Mouse (Mus musculus): ENCODE results near the gene Gm10762.

Gm10762 gene

DNA sequence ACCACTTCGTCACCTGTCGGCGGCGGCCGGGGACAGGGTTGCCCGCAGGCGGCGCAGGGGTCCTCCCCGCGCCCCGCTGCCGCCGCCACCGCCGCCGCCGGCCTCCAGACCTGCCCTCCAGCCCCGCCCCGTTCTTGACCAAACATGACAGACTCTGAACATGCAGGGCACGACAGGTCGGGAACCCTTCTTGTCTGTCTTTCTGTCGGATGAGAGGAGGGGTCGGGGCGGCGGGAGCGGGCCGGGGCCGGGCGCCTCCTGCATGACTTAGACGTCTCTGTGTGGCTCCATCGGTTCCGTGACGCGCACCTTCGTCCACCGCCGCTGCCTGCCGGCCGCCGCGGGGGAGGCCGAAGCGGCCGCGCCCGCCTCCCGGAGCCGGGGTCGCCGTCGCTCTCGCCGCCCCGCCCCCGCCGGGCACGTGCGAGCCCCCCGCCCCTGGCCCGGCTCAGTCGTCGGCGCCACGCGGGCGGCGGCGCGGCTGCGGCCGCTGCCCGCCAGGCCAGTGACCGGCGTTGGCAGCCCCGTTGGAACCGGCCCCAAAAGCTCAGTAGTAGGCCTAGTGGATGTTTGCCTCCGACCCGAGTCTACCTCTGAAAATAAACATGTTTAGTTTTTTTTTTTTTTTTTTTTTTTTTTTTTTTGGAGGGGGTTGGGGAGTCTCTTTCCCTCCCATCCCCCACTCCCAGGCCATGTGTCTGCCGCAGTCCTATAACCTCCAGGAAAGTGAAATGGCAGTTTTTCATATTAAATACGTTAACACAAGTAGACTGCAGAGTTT is at the start of gene Gm10762:
TSS of gene Gm10762 (minus strand) at position 65 of the 781 bp plus-strand sequence.
- peak; percentile 80 for DNase-seq

DNA sequence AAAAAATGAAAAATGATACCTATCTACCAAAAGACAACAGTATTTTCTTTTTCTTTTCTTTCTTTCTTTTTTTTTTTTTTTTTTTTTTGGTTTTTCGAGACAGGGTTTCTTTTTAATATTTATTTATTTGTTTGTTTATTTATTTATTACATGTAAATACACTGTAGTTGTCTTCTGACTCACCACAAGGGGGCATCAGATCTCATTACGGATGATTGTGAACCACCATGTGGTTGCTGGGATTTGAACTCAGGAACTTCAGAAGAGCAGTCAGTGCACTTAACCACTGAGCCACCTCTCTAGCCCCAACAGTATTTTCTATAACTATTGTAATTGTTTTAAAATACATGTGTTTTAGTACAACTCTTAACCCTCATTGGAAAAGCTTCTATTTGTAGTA is 41.3 kb upstream of the Gm10762 start:
- DNase-seq = peak; percentile 23

DNA sequence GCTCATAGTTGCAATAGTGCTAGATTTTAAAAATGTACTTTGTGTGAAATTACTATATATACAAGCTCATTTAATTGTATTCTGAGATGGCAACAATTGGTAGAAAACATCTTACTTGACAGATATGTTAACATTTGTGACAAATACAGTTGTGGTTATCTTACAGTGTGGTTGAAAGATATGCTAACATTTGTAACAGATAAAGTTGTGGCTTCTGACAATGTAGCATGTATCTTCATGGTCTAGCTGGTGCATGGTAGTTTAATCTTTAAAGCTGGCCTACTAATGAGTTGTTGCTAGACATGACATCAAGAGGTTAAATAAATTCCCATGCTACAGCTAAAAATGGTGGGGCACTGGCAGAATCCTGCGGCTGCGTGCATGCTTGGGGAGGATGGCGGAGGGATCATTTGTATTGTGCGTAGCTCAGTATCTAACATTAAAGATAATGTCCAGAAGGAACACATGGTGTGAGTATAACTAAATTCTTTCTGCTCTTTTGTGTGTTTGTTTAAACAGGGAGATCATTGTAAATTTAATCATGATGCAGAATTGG is 38.7 kb upstream of the Gm10762 start:
- DNase-seq = no peak

DNA sequence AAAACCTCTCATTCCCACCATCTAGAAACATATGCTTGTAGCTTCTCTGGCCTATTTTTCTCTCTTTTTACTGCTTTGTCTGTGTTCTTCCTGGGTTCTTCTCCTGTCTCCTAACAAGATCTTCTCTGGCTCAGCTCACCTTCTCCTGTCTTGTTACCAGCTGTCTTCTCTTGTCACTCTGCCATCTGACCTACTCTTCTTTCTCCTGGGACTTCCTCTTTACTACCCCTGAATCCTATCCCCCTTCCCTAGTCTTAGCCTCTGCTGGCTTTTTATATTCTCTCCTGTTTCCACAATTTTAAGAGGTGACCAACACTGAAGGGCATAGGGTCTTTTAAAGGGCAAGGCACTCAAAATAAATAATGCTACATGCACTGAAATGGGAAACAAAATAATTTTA is 37.3 kb upstream of the Gm10762 start:
- no peak for DNase-seq

DNA sequence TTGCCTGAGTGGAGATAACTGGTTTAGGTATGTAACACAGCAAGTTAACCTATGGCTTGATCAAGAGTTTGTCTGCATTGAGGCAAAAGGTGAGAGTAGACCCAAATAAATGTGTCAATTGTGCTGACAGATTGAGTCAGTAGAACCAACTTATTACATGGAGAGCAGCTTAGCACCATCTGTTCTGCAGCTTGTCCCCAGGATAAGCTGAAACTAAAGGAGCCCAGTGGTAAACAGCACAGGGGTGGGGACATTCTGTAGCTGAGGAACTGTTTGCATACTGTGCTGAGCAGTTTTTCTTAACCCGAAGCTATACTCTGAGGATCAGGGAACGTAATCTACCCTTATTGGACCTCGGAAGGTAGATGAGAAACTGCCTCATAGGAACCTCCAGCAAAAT is 17.2 kb upstream of the Gm10762 start:
- no peak for DNase-seq

DNA sequence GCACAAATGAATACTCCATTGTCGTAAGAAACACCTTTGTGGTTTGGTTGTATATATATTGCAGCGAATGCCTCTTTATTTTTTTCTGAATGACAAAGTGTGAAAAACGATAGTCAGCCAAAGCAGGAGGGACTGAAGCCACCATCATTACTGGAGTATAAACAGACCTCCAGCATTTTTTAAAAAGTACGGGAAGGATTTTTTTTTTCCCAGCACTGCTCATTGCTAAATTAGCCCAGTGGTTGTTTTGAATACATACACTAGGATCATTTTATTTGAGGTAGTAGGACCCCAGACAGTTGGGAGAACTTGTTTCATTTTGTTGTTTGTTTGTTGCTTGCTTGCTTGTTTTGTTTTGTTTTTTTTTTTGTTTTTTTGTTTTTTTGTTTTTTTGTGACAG is 8.0 kb upstream of the Gm10762 start:
- no peak for DNase-seq

DNA sequence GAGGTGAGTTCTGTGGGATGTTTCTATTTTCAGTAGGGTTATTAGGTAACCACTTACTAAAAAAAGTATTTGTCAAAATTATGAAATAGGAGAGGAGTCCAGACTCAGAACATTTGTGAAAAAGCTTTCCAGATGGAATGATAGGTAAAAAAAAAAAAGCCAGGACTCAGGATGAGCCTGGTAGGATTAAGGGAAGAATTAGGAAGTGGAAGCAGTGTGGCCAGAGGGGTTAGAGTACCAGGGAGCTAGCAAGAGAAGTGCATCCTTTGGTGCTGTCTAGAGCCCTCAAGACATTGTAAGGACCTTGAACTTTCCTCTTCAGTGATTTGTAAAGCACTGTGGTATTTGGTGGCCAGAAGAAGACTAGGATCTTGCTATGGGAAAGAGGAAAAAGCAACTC is 4.8 kb upstream of the Gm10762 start:
- DNase-seq = no peak

DNA sequence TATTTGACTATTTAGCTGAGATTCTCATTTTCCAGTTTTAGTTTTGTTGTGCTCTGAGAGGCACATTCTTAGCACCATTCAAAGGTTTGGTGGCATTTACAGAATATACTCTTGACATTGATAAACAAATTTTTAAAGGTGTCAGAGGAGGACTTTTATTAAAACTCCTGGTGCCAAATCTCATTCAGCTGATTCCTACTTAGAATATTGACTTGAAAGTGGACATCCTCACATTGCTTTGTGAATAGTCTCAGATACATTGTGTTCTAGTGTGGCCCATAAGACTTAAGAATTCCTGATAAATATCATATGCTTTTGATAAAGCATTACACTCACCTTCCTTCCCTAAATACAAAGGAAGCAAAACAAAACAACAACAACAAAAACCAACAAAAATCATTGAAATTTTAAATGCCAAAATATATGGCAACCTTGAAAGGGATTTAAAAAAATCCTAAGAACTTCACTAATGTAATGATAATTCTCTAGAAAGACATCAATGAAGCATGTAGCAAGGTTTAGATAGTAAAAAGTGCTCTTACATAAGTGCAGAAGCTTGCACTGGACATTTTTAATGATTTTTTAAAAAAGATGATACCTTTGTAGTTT is 1.1 kb upstream of the Gm10762 start:
- DNase-seq = no peak

DNA sequence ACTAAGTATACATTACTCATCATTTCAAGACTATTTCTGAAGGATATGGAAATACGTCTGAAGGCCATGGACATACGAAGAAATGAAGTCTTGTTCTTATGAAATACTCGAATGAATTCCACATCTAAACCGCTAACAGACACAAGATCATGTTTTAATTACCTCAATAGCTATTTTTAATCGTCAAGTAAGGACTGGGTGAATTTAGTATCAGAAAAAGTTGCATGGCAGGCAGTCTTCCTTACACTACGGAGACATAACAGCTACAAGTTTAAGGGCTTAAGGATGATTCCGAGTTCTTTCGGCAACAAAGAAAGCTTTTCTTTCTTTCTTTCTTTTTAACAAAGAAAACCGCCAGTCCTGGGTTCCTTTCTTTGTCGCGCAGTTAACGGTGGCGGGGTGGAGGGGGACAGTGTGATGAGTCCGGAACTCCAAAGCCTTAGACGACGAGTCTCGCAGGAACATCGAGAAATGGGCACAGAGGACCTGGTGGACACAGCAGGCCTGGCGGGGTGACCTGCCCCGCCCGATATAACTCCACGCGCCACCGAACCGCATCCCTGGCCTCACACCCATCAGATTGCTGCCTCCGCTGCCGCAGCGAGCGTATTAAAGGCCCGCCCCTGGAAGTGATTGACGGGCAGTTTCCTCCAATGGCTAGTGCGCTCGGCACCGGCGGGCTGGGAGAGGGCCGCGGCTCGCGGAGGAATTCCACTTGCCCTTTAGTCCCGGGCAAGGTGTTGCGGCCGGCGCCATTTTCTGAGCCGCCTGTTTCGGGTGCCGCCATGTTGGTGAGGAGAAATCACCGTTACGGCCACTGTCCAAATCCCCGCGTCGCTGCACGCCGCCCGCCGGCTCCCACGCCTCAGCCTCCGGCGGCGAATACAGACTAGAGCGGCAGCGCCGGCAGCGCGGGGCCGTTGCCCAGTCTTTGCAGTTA is 614 bp downstream of the Gm10762 start, which contains the start of gene Zc3h6:
TSS of gene Zc3h6 (plus strand) at position 762 of the 940 bp plus-strand sequence.
- peak; percentile 100 for DNase-seq

DNA sequence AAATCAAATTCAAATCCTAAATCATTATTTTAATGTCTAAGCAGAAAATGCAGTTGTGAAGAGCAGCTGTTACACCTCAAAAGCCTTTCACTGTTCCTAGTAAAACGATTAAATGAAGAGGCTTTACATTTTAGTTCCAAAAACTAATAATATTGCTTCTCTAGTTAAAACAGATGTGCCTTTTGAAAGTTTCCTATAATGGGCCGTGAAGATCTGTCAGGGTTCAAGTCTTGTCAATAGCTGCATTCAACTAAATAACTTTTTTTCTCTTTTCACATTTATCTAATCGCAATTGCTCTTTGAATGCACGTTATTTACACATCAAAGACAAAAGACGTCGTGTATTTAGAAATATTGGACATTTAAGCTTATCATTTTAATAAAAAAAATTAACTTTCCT is 1.3 kb downstream of the Gm10762 start:
- no peak for DNase-seq

DNA sequence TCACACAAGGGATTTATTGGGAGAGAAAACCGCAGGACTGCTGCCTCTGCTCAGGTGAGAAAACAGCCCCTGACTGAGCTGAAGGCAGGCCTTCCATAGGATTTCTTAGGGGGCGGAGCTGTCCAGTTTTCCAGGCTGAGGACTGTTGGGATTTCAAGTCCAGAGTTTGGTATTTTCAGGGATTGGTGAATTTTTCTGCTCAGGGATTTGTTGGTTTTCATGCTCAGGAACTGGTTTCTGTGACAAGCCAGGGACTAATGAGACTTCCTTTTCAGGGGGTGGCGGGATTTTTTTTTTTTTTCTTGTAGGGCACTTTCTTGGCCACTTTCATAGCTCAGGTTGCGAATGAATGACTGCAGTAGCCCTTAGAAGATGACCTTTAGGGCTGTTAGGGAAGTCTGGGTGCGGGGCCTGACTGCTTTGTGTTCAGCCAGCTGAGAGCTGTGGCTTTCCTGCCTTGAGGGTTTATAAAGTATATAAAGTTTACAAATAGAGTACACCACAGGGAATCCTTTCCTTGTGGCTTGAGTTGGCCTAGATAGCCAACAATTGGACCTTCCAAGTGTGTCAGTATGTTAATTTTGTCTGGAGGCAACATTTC is 1.9 kb downstream of the Gm10762 start:
- DNase-seq = no peak

DNA sequence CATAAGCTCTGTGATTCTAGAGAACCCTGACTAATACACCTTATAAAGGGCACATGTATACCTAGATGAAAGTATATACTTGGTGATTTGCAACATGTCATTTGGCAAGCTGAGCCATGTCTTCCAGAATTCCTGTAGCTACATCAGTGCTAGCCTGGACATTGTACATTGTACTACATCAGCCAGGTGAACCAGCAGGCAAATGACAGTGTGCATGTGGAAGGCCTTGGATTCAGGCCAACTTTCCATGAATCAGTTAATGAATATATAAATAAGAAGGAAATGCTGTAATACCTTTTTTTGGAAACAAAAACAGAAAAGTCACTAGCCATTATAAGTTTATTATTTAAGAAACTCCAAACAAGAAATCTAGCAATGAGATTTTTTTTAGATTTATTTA is 13.3 kb downstream of the Gm10762 start:
- no peak for DNase-seq

DNA sequence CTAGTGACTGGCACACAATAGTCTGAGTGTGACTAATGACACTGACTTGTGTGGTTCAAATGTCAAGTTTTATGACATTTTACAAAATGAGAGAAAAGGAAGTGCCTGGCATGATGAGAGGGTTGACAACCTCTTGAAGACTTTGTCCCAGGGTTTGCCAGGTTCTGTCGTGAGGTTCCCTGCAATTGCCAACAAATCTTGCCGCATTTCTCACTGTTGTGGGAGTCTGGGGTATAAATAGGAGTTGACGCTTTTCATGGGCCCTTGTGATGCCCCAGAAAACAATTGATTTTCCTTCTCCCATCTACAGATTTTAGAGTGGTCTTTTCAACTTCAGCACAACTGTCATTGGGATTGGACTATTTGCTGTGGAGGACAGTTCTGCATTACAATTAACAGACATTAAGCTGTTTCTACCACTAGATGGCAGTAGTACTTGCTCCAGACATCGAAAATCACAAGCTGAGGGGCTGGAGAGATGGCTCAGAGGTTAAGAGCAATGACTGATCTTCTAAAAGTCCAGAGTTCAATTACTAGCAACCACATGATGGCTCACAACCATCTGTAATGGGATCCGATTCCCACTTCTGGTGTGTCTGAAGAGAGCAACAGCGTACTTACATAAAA is 19.4 kb downstream of the Gm10762 start:
- peak; percentile 32 for DNase-seq

DNA sequence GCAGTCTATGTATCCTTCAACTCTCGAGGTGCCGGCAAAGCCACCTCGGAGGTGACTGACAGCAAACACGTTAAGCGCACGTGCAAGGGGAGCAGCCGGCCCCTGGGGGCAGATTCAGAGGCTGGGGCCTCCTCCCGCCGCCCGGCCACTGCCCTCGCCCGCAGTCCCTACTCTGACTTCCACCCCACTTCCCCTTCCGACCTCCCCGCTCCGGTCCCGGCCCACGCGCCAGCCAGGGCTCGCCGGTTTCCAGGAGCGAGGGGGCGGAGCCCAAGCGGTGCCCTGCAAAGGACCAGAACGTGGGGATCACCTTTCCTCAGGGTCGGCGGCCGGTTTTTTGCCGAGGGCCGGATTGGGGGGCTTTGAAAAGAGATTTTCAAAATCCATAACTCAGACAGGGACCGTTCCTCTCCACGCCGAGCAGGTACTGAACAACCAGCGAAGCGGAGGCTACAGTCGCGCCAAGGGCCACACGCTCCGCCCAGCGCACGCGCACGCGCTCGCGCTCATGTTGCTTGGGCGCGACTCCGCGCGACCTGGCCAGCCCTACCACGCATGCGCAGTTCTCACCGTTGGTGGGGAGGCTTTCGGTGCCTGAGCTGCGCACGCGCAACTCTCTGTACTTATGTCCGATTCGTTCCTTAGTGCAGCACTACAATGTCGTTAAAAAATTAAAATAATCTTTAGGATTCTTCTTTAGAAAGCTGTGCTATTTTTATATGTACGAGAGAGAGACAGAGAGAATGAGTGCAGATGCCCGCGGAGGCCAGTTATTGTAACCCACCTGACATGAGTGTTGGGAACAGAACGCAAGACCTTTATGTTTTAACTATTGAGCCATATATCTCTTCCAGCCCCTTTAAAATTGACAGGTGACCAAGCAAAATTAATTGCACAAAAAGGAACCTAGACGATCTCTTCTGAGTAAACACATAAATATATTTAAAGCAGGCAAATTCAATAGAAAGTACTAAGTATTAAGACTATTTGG is 23.7 kb downstream of the Gm10762 start, which contains the start of gene Zc3h8:
TSS of gene Zc3h8 (minus strand) at position 540 of the 991 bp plus-strand sequence.
- DNase-seq = peak; percentile 97

DNA sequence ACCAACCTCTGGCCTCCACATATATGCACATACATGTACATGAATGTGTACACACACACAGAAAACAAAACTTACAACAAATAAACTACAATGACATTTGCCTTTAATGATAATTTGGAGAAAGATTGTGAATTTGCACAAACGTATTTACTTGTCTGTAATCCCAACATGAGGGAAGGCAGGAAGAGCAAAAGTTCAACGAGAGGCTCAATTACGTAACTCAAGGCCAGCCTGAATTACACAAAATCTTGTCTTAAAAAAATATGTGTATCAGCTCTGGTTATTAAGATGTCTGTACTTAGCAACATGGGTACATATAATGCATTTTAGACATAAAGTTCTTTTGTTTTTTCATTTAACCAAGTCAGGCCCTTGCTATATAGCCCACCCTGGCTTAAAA is 31.3 kb downstream of the Gm10762 start:
- no peak for DNase-seq

DNA sequence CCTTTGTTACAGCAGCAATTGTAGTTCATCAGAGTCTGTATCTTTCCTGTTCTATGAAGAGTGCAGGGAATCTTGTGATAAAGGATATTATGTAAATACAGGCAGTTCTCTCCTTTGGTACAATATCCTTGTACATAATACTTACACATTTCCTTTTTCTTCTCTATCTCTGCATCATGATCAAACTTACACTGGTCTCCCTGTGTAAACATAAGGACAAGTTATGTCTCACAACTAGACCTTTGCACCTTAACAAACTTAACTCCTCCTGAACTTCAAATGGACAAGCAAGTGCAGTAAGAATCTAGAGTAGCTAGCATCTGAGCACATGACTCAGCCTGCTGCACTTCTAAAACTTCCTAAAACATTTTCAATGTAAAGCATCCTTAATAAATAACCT is 36.8 kb downstream of the Gm10762 start:
- DNase-seq = no peak

DNA sequence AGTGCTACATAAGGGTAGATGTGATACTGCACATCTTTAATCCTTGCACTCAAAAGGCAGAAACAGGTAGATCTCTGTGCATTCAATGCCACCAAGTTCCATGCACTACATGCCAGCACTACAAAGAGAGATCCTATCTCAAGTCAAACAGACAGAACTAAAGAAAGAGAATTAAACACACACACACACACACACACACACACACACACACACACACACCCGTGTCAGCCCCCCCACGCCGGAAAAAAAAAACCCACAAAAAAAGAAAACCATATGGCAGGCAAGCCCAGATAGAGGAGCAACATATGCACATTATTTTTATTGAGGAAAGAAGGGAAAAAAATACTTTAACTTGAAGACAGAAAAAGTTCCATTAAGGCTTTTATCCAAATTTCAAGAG is 39.1 kb downstream of the Gm10762 start:
- no peak for DNase-seq

DNA sequence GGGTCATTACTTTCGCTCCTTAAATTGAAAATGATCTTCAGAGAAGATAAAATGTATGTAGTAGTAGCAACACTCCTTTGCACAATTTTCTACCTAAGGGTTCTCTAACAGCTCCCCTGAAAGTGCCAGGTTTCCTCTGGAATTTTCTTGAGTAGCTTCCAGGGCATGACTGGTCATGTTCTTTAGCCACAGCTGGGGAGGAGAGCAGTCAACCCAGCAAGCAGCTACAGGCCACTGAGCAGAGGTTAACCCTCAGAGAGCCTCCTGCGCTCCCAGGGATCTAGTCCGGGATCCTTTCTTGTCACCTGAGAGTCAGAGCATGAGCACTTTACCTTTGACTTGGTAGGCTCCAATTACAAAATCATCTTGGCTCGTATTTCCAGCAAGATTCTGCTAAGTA is 42.7 kb downstream of the Gm10762 start:
- DNase-seq = no peak
